17 mouse cellular contexts compared by ENCODE assay signal in genomic region chr3:85764008-85764834, GRCm38 (mm10). TPM values are rescaled to one million over a fixed set of nuclear protein-coding genes. Genes with fewer than 3 reads are reported as not detected.
A peak's percentile ranks its signal among the peaks of the same experiment; 100 is the strongest.
DNase-seq lines count a peak whose midpoint lies in the region; ATAC-seq and TF ChIP-seq lines count a peak whose summit lies in the region.
"Had no signal": no experiment of that assay in that cellular context is flagged by ENCODE, and none has a peak within 500 bp of the region (broad histone marks: within the 10 kb centered on the region; RNA-seq: fewer than 3 reads in every experiment).

No protein-coding gene starts in this region.

- no peak overlapping the region for H3K9ac ChIP-seq in midbrain, postnatal 0 days (replicated peaks; ENCODE audit: low read length, poor library complexity, severe bottlenecking)
- H3K9ac ChIP-seq: heart, embryonic 13.5 days; liver, embryonic 13.5 days had no signal

- DNase-seq in heart, adult 11 months: peak; percentile 59
- no peak for DNase-seq in heart, adult 18-20 months
- DNase-seq in fibroblast of lung, adult 2 months (ENCODE audit: low read depth): peak; percentile 20
- peak; percentile 37 for DNase-seq in hindlimb bud, embryonic 11.5 days (ENCODE audit: extremely low spot score, low read depth, low spot score)
- peak; percentile 45 for DNase-seq in midbrain, postnatal 0 days (ENCODE audit: low spot score)
- no peak for DNase-seq in spleen, postnatal 36 days (ENCODE audit: low spot score in 2 of 2)
- DNase-seq in urinary bladder, postnatal 4 days (ENCODE audit: low spot score in 2 of 2): no peak
- no peak for DNase-seq in ovary, adult 18-20 months (ENCODE audit: low spot score)
- DNase-seq: adrenal gland, adult 2 months; cerebellum, postnatal 14 days; gastrocnemius, postnatal 10 days; kidney, adult 9 months; liver, embryonic 13.5 days; thymus, postnatal 36 days had no signal

- WGBS in midbrain, postnatal 0 days: 29% methylated on average over 18 of the region's 18 CpGs

- ATAC-seq in midbrain, postnatal 0 days (ENCODE audit: low FRiP score): no peak
- ATAC-seq: lung, postnatal 0 days had no signal

- no peaks in the 10 kb centered on the region for H3K9me3 ChIP-seq in midbrain, postnatal 0 days (ENCODE audit: low read length)
- H3K9me3 ChIP-seq: heart, embryonic 13.5 days; hindbrain, embryonic 10.5 days; liver, embryonic 13.5 days had no signal

- H3K27me3 ChIP-seq in midbrain, postnatal 0 days (ENCODE audit: insufficient read depth, low read length): no peaks in the 10 kb centered on the region
- H3K27me3 ChIP-seq: heart, embryonic 13.5 days; liver, embryonic 13.5 days had no signal

- no peak overlapping the region for H3K27ac ChIP-seq in midbrain, postnatal 0 days (ENCODE audit: low read depth, low read length)
- H3K27ac ChIP-seq: heart, embryonic 13.5 days; hindbrain, embryonic 10.5 days; liver, embryonic 13.5 days had no signal

- H3K4me1 ChIP-seq in midbrain, postnatal 0 days (ENCODE audit: insufficient read depth, low read length): no peaks in the 10 kb centered on the region
- H3K4me1 ChIP-seq: heart, embryonic 13.5 days; hindbrain, embryonic 10.5 days; liver, embryonic 13.5 days had no signal

- no peak for TF ChIP-seq CTCF in midbrain, postnatal 0 days (IDR thresholded peaks at IDR 0.05)

- H3K4me3 ChIP-seq in midbrain, postnatal 0 days (ENCODE audit: low read depth, low read length): no peak overlapping the region
- H3K4me3 ChIP-seq: heart, embryonic 13.5 days; hindbrain, embryonic 10.5 days; liver, embryonic 13.5 days had no signal

- no peaks in the 10 kb centered on the region for H3K36me3 ChIP-seq in midbrain, postnatal 0 days (ENCODE audit: insufficient read depth, low read length)
- H3K36me3 ChIP-seq: heart, embryonic 13.5 days; hindbrain, embryonic 10.5 days; liver, embryonic 13.5 days had no signal

- H3K4me2 ChIP-seq in midbrain, postnatal 0 days (ENCODE audit: low read depth, low read length, poor library complexity, severe bottlenecking): no peak overlapping the region
- H3K4me2 ChIP-seq: heart, embryonic 13.5 days; liver, embryonic 13.5 days had no signal

RNA-seq across cellular contexts. Expression of gene Fam160a1, which starts 52.9 kb away (rescaled TPM):
- total RNA-seq in heart, adult 18-20 months (2021): 10 to 100 TPM; 47.6 to 48.0 TPM
- total RNA-seq in midbrain, postnatal 0 days (2014; rRNA removed): 1.1 and 1.2 TPM in 2 replicates
- 0.28 and 0.32 TPM in 2 replicates for polyA plus RNA-seq in midbrain, postnatal 0 days (2015; fragmentation: Nextera tagmentation; extraction: Ambion mirVana)

Comparison
In these comparisons a context has a peak if more than half of its experiments do, and no peak if none do; other contexts are left out.
1. DNase-seq: peak in heart, adult 11 months (single experiment), fibroblast of lung, adult 2 months (single experiment), hindlimb bud, embryonic 11.5 days (single experiment) and midbrain, postnatal 0 days (single experiment); none in heart, adult 18-20 months (0 of 2), spleen, postnatal 36 days (0 of 2), urinary bladder, postnatal 4 days (0 of 2) and ovary, adult 18-20 months (single experiment).
2. RNA of gene Fam160a1, which starts 52.9 kb away (total RNA-seq): 47.6 to 48.0 TPM in heart, adult 18-20 months; 1.1 to 1.2 TPM in midbrain, postnatal 0 days; every median in the first group is over 10 times any median in the second.